Mouse (Mus musculus) CH12.LX (cell line): ENCODE measurements at regions not wholly inside any gene's neighbourhood (a gene's known extent, or its start where the extent isn't known, plus 50 kb on each side); places are given as distances from the start of the nearest gene placed in this dataset.

Experiments used
- CTCF ChIP-seq, 2 experiments: IDR thresholded peaks in 1 of 2; conservative IDR thresholded peaks in 1 of 2; 2 replicates each; pipeline ENCODE4 v1.5.1; 2011 to 2012; ENCODE audit warnings: low read depth in 2 of 2, low read length in 2 of 2, improper control_type of control experiment in 1 of 2, inconsistent platforms in 1 of 2, mild to moderate bottlenecking in 1 of 2, moderate library complexity in 1 of 2
- POLR2A ChIP-seq: IDR thresholded peaks from 2 replicates; pipeline ENCODE4 v1.6.1; 2011; ENCODE audit warnings: low read depth, mild to moderate bottlenecking, improper control_type of control experiment, low read length
- POLR2AphosphoS2 ChIP-seq: IDR thresholded peaks from 2 replicates; pipeline ENCODE4 v1.6.1; 2011; ENCODE audit warnings: low read depth, low read length, improper control_type of control experiment
- SIN3A ChIP-seq: IDR thresholded peaks from 2 replicates; pipeline ENCODE4 v1.6.1; 2012; ENCODE audit warnings: low read length, improper control_type of control experiment, inconsistent platforms
- TCF12 ChIP-seq: IDR thresholded peaks from 2 replicates; pipeline ENCODE4 v1.6.1; 2014; ENCODE audit warnings: low read depth, mild to moderate bottlenecking, inconsistent platforms, low read length, improper control_type of control experiment
- UBTF ChIP-seq: IDR thresholded peaks from 2 replicates; pipeline ENCODE4 v1.6.1; 2012; ENCODE audit warnings: low read depth, mild to moderate bottlenecking, inconsistent platforms, low read length, improper control_type of control experiment, moderate library complexity

DNA sequence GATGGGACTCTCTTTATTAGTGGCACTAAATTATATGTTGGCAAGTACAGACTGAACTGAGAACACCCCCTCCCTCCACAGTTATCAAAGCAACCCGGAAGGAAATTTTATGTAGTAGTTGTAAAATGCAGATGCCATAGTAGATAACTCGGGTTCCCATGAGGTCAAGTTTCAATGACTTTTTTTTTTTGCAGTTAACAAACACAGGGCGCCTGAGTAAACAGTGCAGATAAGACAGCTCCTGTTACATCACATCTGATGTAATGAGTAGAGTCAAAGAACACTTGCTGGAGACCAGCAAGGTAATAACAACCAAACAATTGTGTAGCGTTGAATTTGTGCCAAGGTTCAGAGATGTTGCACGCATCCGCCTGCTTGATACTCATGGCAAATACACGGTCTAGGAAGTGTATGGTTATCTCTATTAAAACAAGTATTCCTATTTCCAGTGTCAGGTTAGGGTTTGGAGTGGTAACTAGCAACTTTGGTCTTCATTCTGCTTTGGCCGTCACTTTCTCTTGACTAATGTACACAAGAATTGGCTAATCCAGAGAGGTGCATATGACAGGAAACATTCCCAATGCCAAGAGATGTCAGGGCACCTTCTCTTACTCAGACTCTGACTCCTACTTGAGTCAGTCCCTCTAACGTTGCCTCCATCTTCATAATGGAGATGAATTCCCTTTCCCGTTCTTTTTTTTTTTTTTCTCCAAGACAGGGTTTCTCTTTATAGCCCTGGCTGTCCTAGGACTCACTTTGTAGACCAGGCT is 66.3 kb upstream of the Sp4 start:
- TF ChIP-seq CTCF (conservative IDR thresholded peaks at IDR 0.05 in 1 of 2, IDR thresholded peaks at IDR 0.05 in 1 of 2; ENCODE audit: low read depth in 2 of 2, low read length in 2 of 2) (no peak), POLR2A (no peak), POLR2AphosphoS2 (no peak), TCF12 (no peak), SIN3A (no peak), UBTF (no peak)
